Mouse (Mus musculus) spleen, postnatal 10 days (tissue): ENCODE data around the gene Fbxo24.
A peak's percentile ranks its signal among the peaks of the same experiment; 100 is the strongest.

ENCODE experiments used
- DNase-seq, 2 experiments: peaks; one replicate each; pipeline ENCODE4 v3.0.0; 2021 to 2022; ENCODE audit warnings: low spot score in 2 of 2

The Fbxo24 gene

GRCm38 (mm10) chr5:137628498-137629305 is at the start of gene Fbxo24, which contains the start of the genes Lrch4 and Gm20605:
Gene Fbxo24 (minus strand): TSS chr5:137629002.
Gene Lrch4 (plus strand): TSS chr5:137629121.
Gene Gm20605 (plus strand): TSS chr5:137629175.
- peak; percentile 95 to 99 for DNase-seq

GRCm38 (mm10) chr5:137677859-137678258 is 49.1 kb upstream of the Fbxo24 start:
- no peak for DNase-seq

GRCm38 (mm10) chr5:137674786-137675185 is 46.0 kb upstream of the Fbxo24 start:
- DNase-seq, result no peak

- no peak for DNase-seq
These were observed 44.2 kb upstream of the Fbxo24 start for GRCm38 (mm10) chr5:137673015-137673414.

- no peak for DNase-seq
These were observed 43.6 kb upstream of the Fbxo24 start for GRCm38 (mm10) chr5:137672361-137672760.

GRCm38 (mm10) chr5:137671443-137672240 is 42.8 kb upstream of the Fbxo24 start:
- DNase-seq, result no peak

- peak in 1 of 2 experiments; percentile 48 for DNase-seq
These were observed 41.4 kb upstream of the Fbxo24 start for GRCm38 (mm10) chr5:137670240-137670639.

GRCm38 (mm10) chr5:137668971-137669370 is 40.2 kb upstream of the Fbxo24 start:
- no peak for DNase-seq

GRCm38 (mm10) chr5:137663057-137663456 is 34.3 kb upstream of the Fbxo24 start:
- no peak for DNase-seq

GRCm38 (mm10) chr5:137660064-137660688 is 31.4 kb upstream of the Fbxo24 start:
- no peak for DNase-seq

- peak in 1 of 2 experiments; percentile 70 for DNase-seq
These were observed 28.2 kb upstream of the Fbxo24 start for GRCm38 (mm10) chr5:137656977-137657376.

- peak in 1 of 2 experiments; percentile 67 for DNase-seq
These were observed 25.9 kb upstream of the Fbxo24 start for GRCm38 (mm10) chr5:137654746-137655145.

GRCm38 (mm10) chr5:137653366-137653765 is 24.6 kb upstream of the Fbxo24 start:
- DNase-seq, result no peak

- DNase-seq, result peak in 1 of 2 experiments; percentile 77
These were observed 23.7 kb upstream of the Fbxo24 start for GRCm38 (mm10) chr5:137652474-137652873.

- DNase-seq, result no peak
These were observed 21.1 kb upstream of the Fbxo24 start for GRCm38 (mm10) chr5:137649669-137650571.

GRCm38 (mm10) chr5:137649251-137649650 is 20.4 kb upstream of the Fbxo24 start:
- DNase-seq, result no peak

- DNase-seq, result no peak
These were observed 19.2 kb upstream of the Fbxo24 start for GRCm38 (mm10) chr5:137647827-137648601.

- DNase-seq, result peak in 1 of 2 experiments; percentile 65
These were observed 16.9 kb upstream of the Fbxo24 start, which contains the start of gene Irs3 for GRCm38 (mm10) chr5:137645652-137646091. Gene Irs3 (minus strand): TSS chr5:137645714.

GRCm38 (mm10) chr5:137645091-137645651 is 16.4 kb upstream of the Fbxo24 start:
- DNase-seq, result peak; percentile 56 to 80

GRCm38 (mm10) chr5:137644484-137644883 is 15.7 kb upstream of the Fbxo24 start:
- no peak for DNase-seq
